Mouse (Mus musculus): Measurements from ENCODE around the gene P2rx1. TPM values are rescaled to one million over a fixed set of nuclear protein-coding genes. Genes with fewer than 3 reads are reported as not detected.

Gene P2rx1
- polyA plus RNA-seq, 1 experiment from 2014 or later: 0.53 TPM

Small RNA genes lying within 50 kb of the gene (microRNA-seq; reads per million reads assigned to microRNA genes)
- not detected for gene Gm44467

Other genes starting within 250 kb of the P2rx1 start
- 4.4 and 4.5 TPM in 2 replicates for gene Cyb5d2, start 203.0 kb upstream of the P2rx1 start, polyA plus RNA-seq (2014; fragmentation: Nextera tagmentation; extraction: Ambion mirVana)
- gene Zzef1, start 202.9 kb upstream of the P2rx1 start, polyA plus RNA-seq (2014; fragmentation: Nextera tagmentation; extraction: Ambion mirVana): 9.9 and 12.9 TPM in 2 replicates
- 0.43 and 0.74 TPM in 2 replicates for gene Atp2a3, start 37.9 kb upstream of the P2rx1 start, polyA plus RNA-seq (2014; fragmentation: Nextera tagmentation; extraction: Ambion mirVana)
- 8.0 and 10.8 TPM in 2 replicates for gene Camkk1, start 19.9 kb downstream of the P2rx1 start, polyA plus RNA-seq (2014; fragmentation: Nextera tagmentation; extraction: Ambion mirVana)
- gene Ncbp3, start 48.7 kb downstream of the P2rx1 start, polyA plus RNA-seq (2014; fragmentation: Nextera tagmentation; extraction: Ambion mirVana): 5.7 and 6.5 TPM in 2 replicates
- gene Itgae, start 91.5 kb downstream of the P2rx1 start, polyA plus RNA-seq (2014; fragmentation: Nextera tagmentation; extraction: Ambion mirVana): 0.11 and 0.25 TPM in 2 replicates
- 6.5 and 6.6 TPM in 2 replicates for gene Haspin, start 139.2 kb downstream of the P2rx1 start, polyA plus RNA-seq (2014; fragmentation: Nextera tagmentation; extraction: Ambion mirVana)
- gene P2rx5, start 161.3 kb downstream of the P2rx1 start, polyA plus RNA-seq (2014; fragmentation: Nextera tagmentation; extraction: Ambion mirVana): 0.78 and 0.93 TPM in 2 replicates
- gene Emc6, start 177.9 kb downstream of the P2rx1 start, polyA plus RNA-seq (2014; fragmentation: Nextera tagmentation; extraction: Ambion mirVana): 140 and 163 TPM in 2 replicates
- 193 and 203 TPM in 2 replicates for gene Tax1bp3, start 178.0 kb downstream of the P2rx1 start, polyA plus RNA-seq (2014; fragmentation: Nextera tagmentation; extraction: Ambion mirVana)
- 17.6 and 19.7 TPM in 2 replicates for gene Ctns, start 199.9 kb downstream of the P2rx1 start, polyA plus RNA-seq (2014; fragmentation: Nextera tagmentation; extraction: Ambion mirVana)
- gene Shpk, start 200.4 kb downstream of the P2rx1 start, polyA plus RNA-seq (2014; fragmentation: Nextera tagmentation; extraction: Ambion mirVana): 1.1 and 1.5 TPM in 2 replicates
- gene Trpv1, start 235.2 kb downstream of the P2rx1 start, polyA plus RNA-seq (2014; fragmentation: Nextera tagmentation; extraction: Ambion mirVana): 0.09 TPM in 1 of 2 replicates, not detected in the other

Data from forebrain, embryonic 14.5 days (tissue).